Mouse (Mus musculus): ENCODE data around the gene Itprid2.

Gene Itprid2

GRCm38 (mm10) chr2:79647728-79648127 lies 12.6 kb downstream of the Itprid2 start:
- DNase-seq (ENCODE audit: low spot score in 2 of 2), result no peak

GRCm38 (mm10) chr2:79651185-79651584 lies 16.0 kb downstream of the Itprid2 start:
- DNase-seq (ENCODE audit: low spot score in 2 of 2), result no peak

GRCm38 (mm10) chr2:79651701-79652100 lies 16.5 kb downstream of the Itprid2 start:
- no peak for DNase-seq (ENCODE audit: low spot score in 2 of 2)

- DNase-seq (ENCODE audit: low spot score in 2 of 2), result no peak
Observed at GRCm38 (mm10) chr2:79652502-79652901, 17.4 kb downstream of the Itprid2 start.

GRCm38 (mm10) chr2:79653093-79653808 lies 18.1 kb downstream of the Itprid2 start:
- no peak for DNase-seq (ENCODE audit: low spot score in 2 of 2)

- DNase-seq (ENCODE audit: low spot score in 2 of 2), result no peak
Observed at GRCm38 (mm10) chr2:79653809-79654164, 18.6 kb downstream of the Itprid2 start.

- DNase-seq (ENCODE audit: low spot score in 2 of 2), result no peak
Observed at GRCm38 (mm10) chr2:79657062-79657461, 21.9 kb downstream of the Itprid2 start.

- DNase-seq (ENCODE audit: low spot score in 2 of 2), result no peak
Observed at GRCm38 (mm10) chr2:79660417-79661185, 25.4 kb downstream of the Itprid2 start.

- no peak for DNase-seq (ENCODE audit: low spot score in 2 of 2)
Observed at GRCm38 (mm10) chr2:79661486-79662104, 26.4 kb downstream of the Itprid2 start.

- no peak for DNase-seq (ENCODE audit: low spot score in 2 of 2)
Observed at GRCm38 (mm10) chr2:79664532-79665286, 29.6 kb downstream of the Itprid2 start.

- DNase-seq (ENCODE audit: low spot score in 2 of 2), result no peak
Observed at GRCm38 (mm10) chr2:79665492-79665891, 30.3 kb downstream of the Itprid2 start.

GRCm38 (mm10) chr2:79675266-79675665 lies 40.1 kb downstream of the Itprid2 start:
- no peak for DNase-seq (ENCODE audit: low spot score in 2 of 2)

GRCm38 (mm10) chr2:79677663-79678257 lies 42.6 kb downstream of the Itprid2 start:
- no peak for DNase-seq (ENCODE audit: low spot score in 2 of 2)

GRCm38 (mm10) chr2:79681672-79682071 lies 46.5 kb downstream of the Itprid2 start:
- DNase-seq (ENCODE audit: low spot score in 2 of 2), result no peak

- DNase-seq (ENCODE audit: low spot score in 2 of 2), result no peak
Observed at GRCm38 (mm10) chr2:79683258-79683657, 48.1 kb downstream of the Itprid2 start.

- no peak for DNase-seq (ENCODE audit: low spot score in 2 of 2)
Observed at GRCm38 (mm10) chr2:79690838-79691237, 55.7 kb downstream of the Itprid2 start.

- no peak for DNase-seq (ENCODE audit: low spot score in 2 of 2)
Observed at GRCm38 (mm10) chr2:79695190-79695589, 60.0 kb downstream of the Itprid2 start.

GRCm38 (mm10) chr2:79695939-79696338 lies 60.8 kb downstream of the Itprid2 start:
- DNase-seq (ENCODE audit: low spot score in 2 of 2), result no peak

- no peak for DNase-seq (ENCODE audit: low spot score in 2 of 2)
Observed at GRCm38 (mm10) chr2:79696478-79697230, 61.5 kb downstream of the Itprid2 start.

- no peak for DNase-seq (ENCODE audit: low spot score in 2 of 2)
Observed at GRCm38 (mm10) chr2:79698166-79698565, 63.0 kb downstream of the Itprid2 start.

GRCm38 (mm10) chr2:79704773-79705172 lies 69.6 kb downstream of the Itprid2 start:
- no peak for DNase-seq (ENCODE audit: low spot score in 2 of 2)
